Mouse (Mus musculus): ENCODE data around the gene BC025446. TPM values are rescaled to one million over a fixed set of nuclear protein-coding genes. Genes with fewer than 3 reads are reported as not detected.

The BC025446 gene
- polyA plus RNA-seq, 1 experiment from 2014 or later: 0.16 TPM

DNA sequence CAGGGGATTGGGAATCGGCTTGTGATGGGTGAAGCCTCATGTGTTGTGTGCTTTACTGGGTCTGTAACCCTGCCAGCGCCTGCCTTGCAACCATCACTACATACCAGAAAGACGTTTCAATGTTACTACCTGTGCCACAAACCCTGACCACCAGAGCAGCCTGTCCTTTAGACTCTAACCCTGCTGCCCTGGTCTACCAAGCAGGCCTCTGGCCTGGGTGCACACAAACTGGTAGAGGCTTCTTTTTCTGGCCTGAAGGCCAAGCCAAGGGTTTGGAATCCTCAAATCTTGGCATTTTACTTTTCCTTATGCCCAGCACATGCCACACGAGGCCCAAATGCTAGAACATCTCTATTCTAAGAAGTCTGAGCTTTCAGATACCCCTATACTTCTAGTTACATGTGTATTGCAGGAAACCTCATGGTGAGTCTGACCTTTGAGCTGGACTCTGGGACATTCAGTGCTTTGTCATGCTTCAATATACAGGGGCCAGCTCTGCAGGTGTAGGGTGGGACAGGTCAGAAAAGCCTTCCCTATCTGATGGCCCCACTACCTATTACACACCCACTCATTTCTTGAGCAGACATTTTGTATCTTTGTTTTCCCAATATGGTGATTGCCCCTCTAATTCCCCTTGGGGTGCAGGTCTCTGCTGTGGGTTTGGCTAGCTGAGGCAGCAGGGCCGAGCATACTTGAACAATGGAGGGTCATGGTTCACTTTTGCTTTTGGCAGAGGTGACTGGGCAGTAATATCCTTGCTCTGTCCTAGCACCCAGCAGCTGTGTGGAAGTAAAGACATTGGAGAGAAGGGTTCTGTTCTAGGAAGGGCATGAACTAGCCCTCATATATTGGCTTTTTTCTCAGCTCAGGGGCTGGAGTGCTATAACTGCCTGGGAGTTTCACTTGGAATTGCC is 53.0 kb downstream of the BC025446 start:
- no peaks in the 10 kb centered on the region for H3K9me3 ChIP-seq (ENCODE audit: low read depth, low read length)
- no peak overlapping the region for H3K9ac ChIP-seq
- H3K27ac ChIP-seq (ENCODE audit: low read depth): no peak overlapping the region
- no peak for TF ChIP-seq CTCF (IDR thresholded peaks at IDR 0.05; ENCODE audit: low read depth)
- H3K36me3 ChIP-seq (ENCODE audit: insufficient read depth): no peaks in the 10 kb centered on the region
- no peak for DNase-seq
- no peak overlapping the region for H3K4me2 ChIP-seq
- no peaks in the 10 kb centered on the region for H3K27me3 ChIP-seq (ENCODE audit: insufficient read depth, low read length)
- WGBS: 78% methylated on average over 5 of the region's 5 CpGs
- ATAC-seq (ENCODE audit: insufficient read depth): no peak
- H3K4me1 ChIP-seq (ENCODE audit: insufficient read depth): no peaks in the 10 kb centered on the region
- no peak overlapping the region for H3K4me3 ChIP-seq (ENCODE audit: low read depth, low read length)

DNA sequence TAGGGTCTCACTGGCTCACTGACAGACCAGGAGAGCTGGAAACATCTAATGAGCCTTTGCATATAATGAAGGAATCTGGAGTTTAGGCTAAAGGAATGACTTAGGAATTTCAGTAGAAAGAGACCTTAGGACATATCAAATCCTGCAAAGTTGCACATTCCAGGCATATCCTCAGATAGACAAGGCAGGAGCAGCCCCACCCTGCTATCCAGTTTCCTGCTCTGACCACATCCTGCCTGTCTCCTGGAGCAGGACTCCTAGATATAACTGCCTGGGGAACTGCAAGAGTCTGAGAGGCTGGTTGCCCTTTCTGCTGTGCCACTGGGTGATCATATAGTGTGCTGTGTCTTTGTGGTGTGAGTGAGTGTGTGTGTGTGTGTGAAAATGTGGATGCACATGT is 54.0 kb downstream of the BC025446 start:
- Histone ChIP-seq H3K27me3 (ENCODE audit: insufficient read depth, low read length) (no peaks in the 10 kb centered on the region), H3K4me1 (ENCODE audit: insufficient read depth) (no peaks in the 10 kb centered on the region), H3K9me3 (ENCODE audit: low read depth, low read length) (no peaks in the 10 kb centered on the region), H3K36me3 (ENCODE audit: insufficient read depth) (no peaks in the 10 kb centered on the region), H3K4me3 (ENCODE audit: low read depth, low read length) (no peak overlapping the region), H3K9ac (no peak overlapping the region), H3K27ac (ENCODE audit: low read depth) (no peak overlapping the region), H3K4me2 (no peak overlapping the region)
- DNase-seq (no peak), ATAC-seq (ENCODE audit: insufficient read depth) (no peak)
- TF ChIP-seq CTCF (IDR thresholded peaks at IDR 0.05; ENCODE audit: low read depth): no peak

DNA sequence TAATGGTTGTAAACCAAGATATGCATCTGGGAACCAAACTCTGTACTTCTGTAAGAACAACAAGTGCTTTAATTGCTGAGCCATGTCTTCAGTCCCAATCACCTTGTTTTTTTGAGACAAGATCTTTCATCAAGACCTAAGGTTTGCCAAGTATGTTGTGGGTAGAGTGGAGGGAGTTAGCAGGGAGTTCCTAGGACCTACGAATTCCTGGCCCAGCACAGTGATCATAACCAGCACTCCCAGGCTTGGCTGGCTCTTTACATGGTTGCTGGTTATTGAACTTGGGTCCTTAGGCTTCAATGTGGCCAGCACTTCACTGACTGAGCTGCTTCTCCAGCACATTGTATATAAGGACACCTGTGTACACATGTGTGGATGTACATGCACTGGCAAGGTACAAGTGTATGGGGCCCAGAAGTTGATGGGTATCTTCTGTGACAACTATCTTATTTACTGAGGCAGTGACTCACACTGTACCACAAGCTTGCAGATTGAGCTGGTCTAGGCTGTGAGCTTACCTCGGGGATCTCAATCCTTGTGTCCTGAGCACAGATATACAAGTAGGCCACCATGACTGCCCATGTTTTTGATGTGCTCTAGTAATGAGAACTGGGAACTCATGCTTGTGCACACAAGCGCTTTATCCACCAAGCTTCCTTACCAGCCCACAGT is 54.7 kb downstream of the BC025446 start:
- H3K9ac ChIP-seq: no peak overlapping the region
- WGBS: 73% methylated on average over 3 of the region's 3 CpGs
- H3K27me3 ChIP-seq (ENCODE audit: insufficient read depth, low read length): no peaks in the 10 kb centered on the region
- ATAC-seq (ENCODE audit: insufficient read depth) (no peak), DNase-seq (no peak)
- no peaks in the 10 kb centered on the region for H3K4me1 ChIP-seq (ENCODE audit: insufficient read depth)
- H3K36me3 ChIP-seq (ENCODE audit: insufficient read depth): no peaks in the 10 kb centered on the region
- no peak overlapping the region for H3K27ac ChIP-seq (ENCODE audit: low read depth)
- TF ChIP-seq CTCF (IDR thresholded peaks at IDR 0.05; ENCODE audit: low read depth): no peak
- H3K4me3 ChIP-seq (ENCODE audit: low read depth, low read length): no peak overlapping the region
- H3K4me2 ChIP-seq: no peak overlapping the region
- no peaks in the 10 kb centered on the region for H3K9me3 ChIP-seq (ENCODE audit: low read depth, low read length)

DNA sequence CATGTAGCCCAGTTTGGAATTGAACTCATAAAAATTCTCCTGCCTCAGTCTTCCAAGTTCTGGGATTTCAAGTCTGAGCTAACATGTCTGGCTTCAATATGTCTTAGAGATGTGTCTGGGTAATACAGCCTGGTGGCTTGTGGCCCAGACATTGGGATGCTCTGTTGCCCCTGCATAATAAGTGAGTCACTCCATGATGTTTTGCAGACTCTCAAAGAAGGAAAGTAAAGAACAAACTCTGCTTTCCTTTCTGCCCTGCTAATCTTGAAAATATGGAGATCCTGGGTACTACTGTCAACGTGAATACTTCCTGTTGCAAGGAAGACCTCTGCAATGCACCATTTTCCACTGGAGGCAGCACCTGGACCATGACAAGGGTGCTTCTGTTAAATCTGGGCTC is 55.2 kb downstream of the BC025446 start:
- H3K27me3 ChIP-seq (ENCODE audit: insufficient read depth, low read length): no peaks in the 10 kb centered on the region
- no peaks in the 10 kb centered on the region for H3K4me1 ChIP-seq (ENCODE audit: insufficient read depth)
- DNase-seq: no peak
- H3K27ac ChIP-seq (ENCODE audit: low read depth): no peak overlapping the region
- no peak overlapping the region for H3K4me2 ChIP-seq
- no peaks in the 10 kb centered on the region for H3K36me3 ChIP-seq (ENCODE audit: insufficient read depth)
- 67% methylated on average over 1 of the region's 1 CpGs for WGBS
- ATAC-seq (ENCODE audit: insufficient read depth): no peak
- no peak overlapping the region for H3K4me3 ChIP-seq (ENCODE audit: low read depth, low read length)
- H3K9me3 ChIP-seq (ENCODE audit: low read depth, low read length): no peaks in the 10 kb centered on the region
- no peak for TF ChIP-seq CTCF (IDR thresholded peaks at IDR 0.05; ENCODE audit: low read depth)
- H3K9ac ChIP-seq: no peak overlapping the region

DNA sequence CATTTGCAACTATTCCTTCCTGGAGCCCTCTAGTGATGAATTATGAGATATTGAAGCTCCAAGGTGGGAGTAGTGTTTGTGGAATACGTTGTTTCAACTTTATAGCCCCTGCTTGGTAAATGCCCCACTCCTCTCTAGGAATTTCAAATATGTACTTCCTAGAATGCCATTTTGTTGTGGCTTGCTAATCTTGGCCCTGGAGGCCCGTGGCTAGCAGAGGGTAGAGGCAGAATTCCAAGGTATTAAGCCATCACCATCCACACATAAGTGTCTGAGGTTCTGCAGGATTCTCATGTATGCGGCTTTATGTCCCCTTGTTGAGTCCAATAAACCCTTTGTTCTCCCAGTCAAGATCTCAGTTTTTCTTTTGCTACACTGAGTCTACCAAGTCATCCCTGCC is 55.7 kb downstream of the BC025446 start:
- Histone ChIP-seq H3K4me2 (no peak overlapping the region), H3K9me3 (ENCODE audit: low read depth, low read length) (no peaks in the 10 kb centered on the region), H3K4me3 (ENCODE audit: low read depth, low read length) (no peak overlapping the region), H3K27me3 (ENCODE audit: insufficient read depth, low read length) (no peaks in the 10 kb centered on the region), H3K36me3 (ENCODE audit: insufficient read depth) (no peaks in the 10 kb centered on the region), H3K27ac (ENCODE audit: low read depth) (no peak overlapping the region), H3K4me1 (ENCODE audit: insufficient read depth) (no peaks in the 10 kb centered on the region), H3K9ac (no peak overlapping the region)
- 60% methylated on average over 3 of the region's 3 CpGs for WGBS
- TF ChIP-seq CTCF (IDR thresholded peaks at IDR 0.05; ENCODE audit: low read depth): no peak
- no peak for DNase-seq
- ATAC-seq (ENCODE audit: insufficient read depth): no peak

Other genes starting within 250 kb of the BC025446 start
- gene Ly6i, start 232.9 kb upstream of the BC025446 start, polyA plus RNA-seq (2014; fragmentation: Nextera tagmentation; extraction: Ambion mirVana): not detected in 2 replicates
- 2.3 and 4.8 TPM in 2 replicates for gene Ly6a, start 218.3 kb upstream of the BC025446 start, polyA plus RNA-seq (2014; fragmentation: Nextera tagmentation; extraction: Ambion mirVana)
- 7.5 and 9.4 TPM in 2 replicates for gene Ly6c1, start 167.5 kb upstream of the BC025446 start, polyA plus RNA-seq (2014; fragmentation: Nextera tagmentation; extraction: Ambion mirVana)
- 1.0 and 1.6 TPM in 2 replicates for gene Ly6c2, start 104.4 kb upstream of the BC025446 start, polyA plus RNA-seq (2014; fragmentation: Nextera tagmentation; extraction: Ambion mirVana)
- not detected in 2 replicates for gene Ly6g, start 61.1 kb upstream of the BC025446 start, polyA plus RNA-seq (2014; fragmentation: Nextera tagmentation; extraction: Ambion mirVana)
- not detected in 2 replicates for gene Ly6f, start 52.0 kb downstream of the BC025446 start, polyA plus RNA-seq (2014; fragmentation: Nextera tagmentation; extraction: Ambion mirVana)

Measured in lung, embryonic 14.5 days (tissue).